Mouse (Mus musculus): Measurements from ENCODE around the gene Mknk2.

- TF ChIP-seq CTCF (IDR thresholded peaks at IDR 0.05; ENCODE audit: borderline replicate concordance, extremely low read depth, insufficient read depth, insufficient read length) (no peak), POLR2A (IDR thresholded peaks at IDR 0.05; ENCODE audit: borderline replicate concordance, extremely low read depth, insufficient read depth, insufficient read length, poor library complexity, severe bottlenecking) (no peak)
Measured at GRCm38 (mm10) chr10:80665981-80666733, 11.8 kb downstream of the Mknk2 start.

Measured in brain, embryonic 14.5 days (tissue).